Mouse (Mus musculus) cerebellum, adult 2 months (tissue): ENCODE measurements at regions not wholly inside any gene's neighbourhood (a gene's known extent, or its start where the extent isn't known, plus 50 kb on each side); places are given as distances from the start of the nearest gene placed in this dataset.

Experiments used
- CTCF ChIP-seq: fragments of 200-500 bp; IDR thresholded peaks from 2 replicates; pipeline ENCODE4 v1.5.1; 2011; ENCODE audit warnings: low read depth, mild to moderate bottlenecking, control low read depth, low read length, moderate library complexity, borderline replicate concordance; ENCODE audit not compliant: insufficient read depth
- POLR2A ChIP-seq: fragments of 200-500 bp; IDR thresholded peaks from 2 replicates; pipeline ENCODE4 v1.6.1; 2011; ENCODE audit warnings: low read length, control low read depth, borderline replicate concordance; ENCODE audit not compliant: insufficient read depth

DNA sequence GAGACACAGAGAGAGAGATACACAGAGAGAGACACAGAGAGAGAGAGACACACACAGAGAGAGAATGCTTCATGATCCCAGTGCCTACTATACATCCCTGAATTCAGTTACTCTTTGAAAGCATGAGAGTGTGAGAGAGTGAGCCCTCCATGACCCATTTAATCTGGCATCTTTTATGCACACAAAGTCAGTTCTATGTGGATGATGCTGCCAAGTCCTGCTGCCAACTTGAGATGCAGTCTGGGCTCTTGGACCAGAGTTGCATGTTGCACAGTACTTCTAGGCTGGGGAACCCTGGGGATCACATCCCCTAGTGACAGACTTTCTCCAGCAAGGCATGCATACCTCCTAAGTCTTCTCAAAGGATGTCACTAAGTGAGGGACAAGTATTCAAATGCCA is 164.5 kb downstream of the Akain1 start:
- no peak for TF ChIP-seq CTCF
- TF ChIP-seq POLR2A, result no peak
